Mouse (Mus musculus): ENCODE measurements around the gene March11. TPM values are rescaled to one million over a fixed set of nuclear protein-coding genes. Genes with fewer than 3 reads are reported as not detected.

March11 gene
- polyA plus RNA-seq, 1 experiment = 8.8 TPM

GRCm38 (mm10) chr15:26319866-26320265, 11.0 kb downstream of the March11 start:
- no peak overlapping the region for H3K4me3 ChIP-seq (ENCODE audit: insufficient read depth, low read length)
- H3K4me1 ChIP-seq (ENCODE audit: control insufficient read depth, insufficient read depth, low read length) = no peaks in the 10 kb centered on the region; the same call in 1 of the 2 replicates
- H3K27ac ChIP-seq (ENCODE audit: insufficient read depth, low read length) = no peak overlapping the region
- TF ChIP-seq POLR2A (IDR thresholded peaks at IDR 0.05; ENCODE audit: extremely low read depth, insufficient read depth, low read length) (no peak), CTCF (IDR thresholded peaks at IDR 0.05; ENCODE audit: extremely low read depth, insufficient read depth, low read length) (no peak)

- no peak for TF ChIP-seq CTCF (IDR thresholded peaks at IDR 0.05; ENCODE audit: extremely low read depth, insufficient read depth, low read length)
- TF ChIP-seq POLR2A (IDR thresholded peaks at IDR 0.05; ENCODE audit: extremely low read depth, insufficient read depth, low read length) = no peak
- no peaks in the 10 kb centered on the region; the same call in 1 of the 2 replicates for H3K4me1 ChIP-seq (ENCODE audit: control insufficient read depth, insufficient read depth, low read length)
- no peak overlapping the region for H3K4me3 ChIP-seq (ENCODE audit: insufficient read depth, low read length)
- no peak overlapping the region for H3K27ac ChIP-seq (ENCODE audit: insufficient read depth, low read length)
Observed at GRCm38 (mm10) chr15:26320402-26320801, 11.6 kb downstream of the March11 start.

GRCm38 (mm10) chr15:26322804-26323203, 14.0 kb downstream of the March11 start:
- Histone ChIP-seq H3K27ac (ENCODE audit: insufficient read depth, low read length) (no peak overlapping the region), H3K4me3 (ENCODE audit: insufficient read depth, low read length) (no peak overlapping the region), H3K4me1 (ENCODE audit: control insufficient read depth, insufficient read depth, low read length) (no peaks in the 10 kb centered on the region; the same call in 1 of the 2 replicates)
- TF ChIP-seq CTCF (IDR thresholded peaks at IDR 0.05; ENCODE audit: extremely low read depth, insufficient read depth, low read length) = no peak
- no peak for TF ChIP-seq POLR2A (IDR thresholded peaks at IDR 0.05; ENCODE audit: extremely low read depth, insufficient read depth, low read length)

- Histone ChIP-seq H3K4me1 (ENCODE audit: control insufficient read depth, insufficient read depth, low read length) (no peaks in the 10 kb centered on the region; the same call in 1 of the 2 replicates), H3K27ac (ENCODE audit: insufficient read depth, low read length) (no peak overlapping the region), H3K4me3 (ENCODE audit: insufficient read depth, low read length) (no peak overlapping the region)
- TF ChIP-seq POLR2A (IDR thresholded peaks at IDR 0.05; ENCODE audit: extremely low read depth, insufficient read depth, low read length) = no peak
- TF ChIP-seq CTCF (IDR thresholded peaks at IDR 0.05; ENCODE audit: extremely low read depth, insufficient read depth, low read length) = peak; percentile 63
Observed at GRCm38 (mm10) chr15:26327157-26327556, 18.3 kb downstream of the March11 start.

- Histone ChIP-seq H3K4me1 (ENCODE audit: control insufficient read depth, insufficient read depth, low read length) (no peaks in the 10 kb centered on the region), H3K27ac (ENCODE audit: insufficient read depth, low read length) (no peak overlapping the region), H3K4me3 (ENCODE audit: insufficient read depth, low read length) (no peak overlapping the region)
- no peak for TF ChIP-seq CTCF (IDR thresholded peaks at IDR 0.05; ENCODE audit: extremely low read depth, insufficient read depth, low read length)
- no peak for TF ChIP-seq POLR2A (IDR thresholded peaks at IDR 0.05; ENCODE audit: extremely low read depth, insufficient read depth, low read length)
Observed at GRCm38 (mm10) chr15:26335791-26336190, 26.9 kb downstream of the March11 start.

- TF ChIP-seq POLR2A (IDR thresholded peaks at IDR 0.05; ENCODE audit: extremely low read depth, insufficient read depth, low read length) (no peak), CTCF (IDR thresholded peaks at IDR 0.05; ENCODE audit: extremely low read depth, insufficient read depth, low read length) (no peak)
- Histone ChIP-seq H3K4me3 (ENCODE audit: insufficient read depth, low read length) (no peak overlapping the region), H3K27ac (ENCODE audit: insufficient read depth, low read length) (no peak overlapping the region), H3K4me1 (ENCODE audit: control insufficient read depth, insufficient read depth, low read length) (no peaks in the 10 kb centered on the region)
Observed at GRCm38 (mm10) chr15:26337775-26338174, 28.9 kb downstream of the March11 start.

- no peaks in the 10 kb centered on the region for H3K4me1 ChIP-seq (ENCODE audit: control insufficient read depth, insufficient read depth, low read length)
- H3K27ac ChIP-seq (ENCODE audit: insufficient read depth, low read length) = no peak overlapping the region
- TF ChIP-seq POLR2A (IDR thresholded peaks at IDR 0.05; ENCODE audit: extremely low read depth, insufficient read depth, low read length) (no peak), CTCF (IDR thresholded peaks at IDR 0.05; ENCODE audit: extremely low read depth, insufficient read depth, low read length) (no peak)
- H3K4me3 ChIP-seq (ENCODE audit: insufficient read depth, low read length) = no peak overlapping the region
Observed at GRCm38 (mm10) chr15:26338343-26338742, 29.5 kb downstream of the March11 start.

- H3K4me3 ChIP-seq (ENCODE audit: insufficient read depth, low read length) = no peak overlapping the region
- H3K27ac ChIP-seq (ENCODE audit: insufficient read depth, low read length) = no peak overlapping the region
- H3K4me1 ChIP-seq (ENCODE audit: control insufficient read depth, insufficient read depth, low read length) = no peaks in the 10 kb centered on the region; the same call in 1 of the 2 replicates
- TF ChIP-seq POLR2A (IDR thresholded peaks at IDR 0.05; ENCODE audit: extremely low read depth, insufficient read depth, low read length) (no peak), CTCF (IDR thresholded peaks at IDR 0.05; ENCODE audit: extremely low read depth, insufficient read depth, low read length) (no peak)
Observed at GRCm38 (mm10) chr15:26340490-26340889, 31.6 kb downstream of the March11 start.

GRCm38 (mm10) chr15:26340966-26341365, 32.1 kb downstream of the March11 start:
- Histone ChIP-seq H3K27ac (ENCODE audit: insufficient read depth, low read length) (no peak overlapping the region), H3K4me1 (ENCODE audit: control insufficient read depth, insufficient read depth, low read length) (no peaks in the 10 kb centered on the region; the same call in 1 of the 2 replicates), H3K4me3 (ENCODE audit: insufficient read depth, low read length) (no peak overlapping the region)
- no peak for TF ChIP-seq CTCF (IDR thresholded peaks at IDR 0.05; ENCODE audit: extremely low read depth, insufficient read depth, low read length)
- TF ChIP-seq POLR2A (IDR thresholded peaks at IDR 0.05; ENCODE audit: extremely low read depth, insufficient read depth, low read length) = no peak

GRCm38 (mm10) chr15:26344329-26344728, 35.5 kb downstream of the March11 start:
- Histone ChIP-seq H3K4me3 (ENCODE audit: insufficient read depth, low read length) (no peak overlapping the region), H3K27ac (ENCODE audit: insufficient read depth, low read length) (no peak overlapping the region), H3K4me1 (ENCODE audit: control insufficient read depth, insufficient read depth, low read length) (no peaks in the 10 kb centered on the region; the same call in 1 of the 2 replicates)
- TF ChIP-seq POLR2A (IDR thresholded peaks at IDR 0.05; ENCODE audit: extremely low read depth, insufficient read depth, low read length) (no peak), CTCF (IDR thresholded peaks at IDR 0.05; ENCODE audit: extremely low read depth, insufficient read depth, low read length) (no peak)
